Mouse (Mus musculus): ENCODE results near the gene Mbl1.

- TF ChIP-seq FOSL1 (IDR thresholded peaks at IDR 0.05; ENCODE audit: insufficient read depth, low read length, poor library complexity, severe bottlenecking): no peak
- no peak for TF ChIP-seq MAX (IDR thresholded peaks at IDR 0.05)
- no peak for TF ChIP-seq CTCF (IDR thresholded peaks at IDR 0.05; ENCODE audit: control insufficient read depth, insufficient read depth, insufficient read length)
- no peak for TF ChIP-seq MYOG (IDR thresholded peaks at IDR 0.05; ENCODE audit: control insufficient read depth, extremely low read depth, insufficient read length)
- TF ChIP-seq CEBPB (IDR thresholded peaks at IDR 0.05; ENCODE audit: low read depth): no peak
Measured at GRCm38 (mm10) chr14:41112944-41113343, 38.3 kb upstream of the Mbl1 start.

All from C2C12 (cell line).